Mouse (Mus musculus) forelimb bud, embryonic 11.5 days (tissue): ENCODE data around the gene Krt27.
A peak's percentile ranks its signal among the peaks of the same experiment; 100 is the strongest.

ENCODE experiments used
- DNase-seq: peaks from one replicate; pipeline ENCODE4 v3.0.0-alpha.2; 2012; ENCODE audit warnings: low read depth, low spot score

The Krt27 gene

DNA sequence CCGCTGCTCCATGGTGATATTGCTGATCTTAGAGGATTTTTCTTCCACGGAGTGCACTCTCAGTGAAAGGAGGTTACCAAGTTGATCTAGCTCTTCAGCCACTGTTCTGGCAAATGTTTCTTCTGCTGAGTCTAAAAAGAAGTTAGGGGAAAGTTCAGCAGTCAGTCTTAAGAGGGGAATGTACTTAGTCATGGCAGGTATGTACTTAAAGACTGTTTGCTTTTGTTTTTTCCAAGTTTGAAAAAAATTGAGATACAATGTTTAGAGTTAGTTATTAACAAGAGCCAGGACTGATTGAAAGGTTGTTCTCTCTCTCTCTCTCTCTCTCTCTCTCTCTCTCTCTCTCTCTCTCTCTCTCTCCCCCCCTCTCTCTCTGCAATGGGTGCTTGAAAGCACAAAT lies 21.2 kb downstream of the Krt27 start:
- DNase-seq, result no peak

DNA sequence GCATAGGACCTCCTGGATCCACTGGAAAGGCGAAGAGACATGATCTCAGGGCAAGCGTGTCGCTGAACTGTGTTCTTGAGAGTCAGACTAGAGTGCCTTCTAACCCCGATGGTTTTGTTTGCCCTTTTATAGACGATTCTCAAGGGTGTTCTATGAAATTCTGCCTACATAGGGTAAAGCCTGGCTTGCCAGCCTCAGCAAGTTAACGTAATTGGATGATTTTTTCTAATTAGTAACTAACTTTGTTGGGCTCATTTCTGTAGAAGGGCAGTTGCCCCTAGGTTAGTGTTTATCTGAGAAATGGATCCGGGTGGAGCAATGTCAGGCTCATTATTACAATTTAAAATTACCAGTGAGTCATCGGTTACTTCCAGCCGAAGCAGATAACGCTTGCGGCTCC lies 28.1 kb downstream of the Krt27 start, which contains the start of gene Krt25:
Gene Krt25, minus strand, starts transcription at position 101 of the 400 bp plus-strand sequence.
- DNase-seq, result no peak

DNA sequence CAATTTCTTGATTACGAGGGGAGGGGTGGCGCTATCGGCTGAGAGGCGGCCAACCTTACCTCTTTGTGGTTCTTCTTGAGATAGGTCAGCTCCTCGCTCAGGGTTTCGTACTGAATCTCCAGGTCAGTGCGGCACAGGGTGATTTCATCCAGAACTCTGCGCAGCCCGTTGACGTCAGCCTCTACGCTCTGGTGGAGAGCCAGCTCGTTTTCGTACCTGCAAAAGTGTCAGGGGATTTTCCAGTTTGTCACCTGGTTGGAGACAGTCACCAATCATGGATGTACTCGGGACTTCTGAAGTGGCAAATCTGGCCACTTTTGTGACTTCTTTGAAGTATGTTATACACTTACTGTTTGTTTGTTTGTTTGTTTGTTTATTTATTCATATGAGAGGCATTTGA lies 29.8 kb downstream of the Krt27 start:
- DNase-seq, result no peak

DNA sequence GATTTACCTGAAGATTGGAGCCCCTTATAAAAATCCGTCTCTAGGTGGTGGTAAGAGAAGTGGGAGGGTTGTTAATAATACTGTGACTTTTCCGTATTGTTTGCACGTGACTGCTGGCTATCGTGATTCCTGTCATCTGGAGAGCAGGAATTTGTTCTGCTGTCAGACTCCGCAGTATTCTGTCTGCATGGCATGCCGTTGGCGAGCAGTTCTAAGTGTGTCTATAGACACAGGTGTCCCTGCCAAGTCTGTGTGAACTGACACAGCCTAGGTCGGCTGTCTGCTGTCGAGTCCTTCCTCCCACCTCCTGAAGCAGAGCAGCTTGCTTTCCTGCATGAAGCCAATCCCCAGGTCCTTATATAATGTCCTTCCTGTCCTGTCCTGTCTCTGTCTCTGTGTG lies 31.8 kb downstream of the Krt27 start:
- no peak for DNase-seq

DNA sequence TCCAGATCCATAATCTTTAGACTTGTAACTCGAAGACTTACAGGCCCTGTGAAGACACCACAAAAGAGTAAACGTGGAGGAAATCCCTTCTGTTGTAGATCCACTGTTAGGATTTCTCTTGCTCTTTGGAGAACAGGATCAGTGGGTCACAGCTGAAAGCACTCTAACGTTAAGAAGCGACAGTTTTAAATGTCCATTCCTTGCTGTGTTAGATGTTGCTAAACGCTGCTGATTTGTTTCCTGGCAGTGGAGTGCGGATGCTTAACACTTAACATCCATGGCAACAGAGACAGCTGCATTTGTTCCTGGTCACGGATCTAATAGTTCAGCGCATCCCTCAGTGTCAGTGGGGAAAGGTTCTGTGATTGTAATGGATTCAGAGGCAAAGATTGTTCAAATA lies 34.4 kb downstream of the Krt27 start:
- no peak for DNase-seq

GRCm38 (mm10) chr11:99314594-99314993 lies 36.3 kb downstream of the Krt27 start:
- no peak for DNase-seq

GRCm38 (mm10) chr11:99310882-99311281 lies 40.0 kb downstream of the Krt27 start:
- peak; percentile 66 for DNase-seq

DNA sequence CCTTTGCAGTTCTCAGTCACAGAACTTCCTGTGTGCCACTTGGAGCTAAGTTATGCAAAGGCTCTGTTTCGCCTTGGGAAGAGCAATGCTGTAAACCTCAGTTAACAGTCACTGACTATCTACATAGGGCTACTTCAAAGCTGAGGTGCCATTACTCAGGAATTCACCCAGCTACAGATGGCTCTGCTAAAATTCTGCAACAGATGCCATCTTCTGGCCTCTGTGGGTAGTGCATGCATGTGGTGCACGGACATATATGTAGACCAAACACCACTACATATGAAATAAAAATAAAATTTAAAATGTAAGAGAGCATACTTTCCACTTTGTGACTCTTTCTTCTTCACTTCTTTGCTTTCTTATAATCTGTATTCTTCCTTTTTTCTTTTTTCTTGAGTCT lies 43.3 kb downstream of the Krt27 start:
- peak; percentile 83 for DNase-seq
